Mouse (Mus musculus) gonadal fat pad, adult 2 months (tissue): ENCODE results near the gene Tmem203. TPM values are rescaled to one million over a fixed set of nuclear protein-coding genes. Genes with fewer than 3 reads are reported as not detected.

ENCODE experiments used
- DNase-seq: peaks from one replicate; pipeline ENCODE4 v3.0.0-alpha.2; 2012; ENCODE audit warnings: low read depth
- polyA plus RNA-seq: library from polyadenylated mRNA; depleted of rRNA; stranded (reverse); fragments of >200 nt; gene quantifications from 2 replicates; pipeline ENCODE4 v1.2.3, GENCODE M21; 2012; rRNA removed

The Tmem203 gene
- 63.3 and 66.2 TPM in 2 replicates for polyA plus RNA-seq

GRCm38 (mm10) chr2:25255284-25255779 lies at the start of gene Tmem203:
Gene Tmem203 (plus strand): TSS chr2:25255439.
- no peak for DNase-seq

- DNase-seq, result no peak
Observed at GRCm38 (mm10) chr2:25207593-25207992, 47.6 kb upstream of the Tmem203 start.

- DNase-seq, result no peak
Observed at GRCm38 (mm10) chr2:25210686-25211085, 44.6 kb upstream of the Tmem203 start.

- DNase-seq, result no peak
Observed at GRCm38 (mm10) chr2:25211121-25211670, 44.0 kb upstream of the Tmem203 start, which contains the start of gene Nelfb. Gene Nelfb (minus strand): TSS chr2:25211489.

GRCm38 (mm10) chr2:25213266-25213865 lies 41.9 kb upstream of the Tmem203 start:
- DNase-seq, result no peak

- no peak for DNase-seq
Observed at GRCm38 (mm10) chr2:25214444-25214843, 40.8 kb upstream of the Tmem203 start, which contains the start of gene Stpg3. Gene Stpg3 (minus strand): TSS chr2:25214637.

- DNase-seq, result no peak
Observed at GRCm38 (mm10) chr2:25217666-25218065, 37.6 kb upstream of the Tmem203 start.

- no peak for DNase-seq
Observed at GRCm38 (mm10) chr2:25218445-25218844, 36.8 kb upstream of the Tmem203 start, which contains the start of gene Fam166a. Gene Fam166a (plus strand): TSS chr2:25218745.

GRCm38 (mm10) chr2:25221331-25221772 lies 33.9 kb upstream of the Tmem203 start:
- DNase-seq, result no peak

- no peak for DNase-seq
Observed at GRCm38 (mm10) chr2:25223681-25224491, 31.4 kb upstream of the Tmem203 start.

- DNase-seq, result no peak
Observed at GRCm38 (mm10) chr2:25224492-25224765, 30.8 kb upstream of the Tmem203 start, which contains the start of gene Tubb4b. Gene Tubb4b (minus strand): TSS chr2:25224702.

GRCm38 (mm10) chr2:25224766-25225752 lies 30.2 kb upstream of the Tmem203 start:
- peak; percentile 98 for DNase-seq

GRCm38 (mm10) chr2:25225811-25226379 lies 29.3 kb upstream of the Tmem203 start:
- DNase-seq, result no peak

GRCm38 (mm10) chr2:25226864-25227263 lies 28.4 kb upstream of the Tmem203 start:
- DNase-seq, result no peak

- no peak for DNase-seq
Observed at GRCm38 (mm10) chr2:25227406-25227805, 27.8 kb upstream of the Tmem203 start.

- DNase-seq, result no peak
Observed at GRCm38 (mm10) chr2:25228431-25228889, 26.8 kb upstream of the Tmem203 start.

GRCm38 (mm10) chr2:25228995-25229530 lies 26.2 kb upstream of the Tmem203 start:
- no peak for DNase-seq

- DNase-seq, result no peak
Observed at GRCm38 (mm10) chr2:25229582-25229981, 25.7 kb upstream of the Tmem203 start.

GRCm38 (mm10) chr2:25230581-25230980 lies 24.7 kb upstream of the Tmem203 start:
- no peak for DNase-seq

- no peak for DNase-seq
Observed at GRCm38 (mm10) chr2:25231038-25231437, 24.2 kb upstream of the Tmem203 start.

- no peak for DNase-seq
Observed at GRCm38 (mm10) chr2:25233421-25233820, 21.8 kb upstream of the Tmem203 start.
